Mouse (Mus musculus): ENCODE data around the gene Zc3h4. TPM values are rescaled to one million over a fixed set of nuclear protein-coding genes. Genes with fewer than 3 reads are reported as not detected.

Gene Zc3h4
- polyA plus RNA-seq, 1 experiment from 2014 or later: 7.0 TPM

DNA sequence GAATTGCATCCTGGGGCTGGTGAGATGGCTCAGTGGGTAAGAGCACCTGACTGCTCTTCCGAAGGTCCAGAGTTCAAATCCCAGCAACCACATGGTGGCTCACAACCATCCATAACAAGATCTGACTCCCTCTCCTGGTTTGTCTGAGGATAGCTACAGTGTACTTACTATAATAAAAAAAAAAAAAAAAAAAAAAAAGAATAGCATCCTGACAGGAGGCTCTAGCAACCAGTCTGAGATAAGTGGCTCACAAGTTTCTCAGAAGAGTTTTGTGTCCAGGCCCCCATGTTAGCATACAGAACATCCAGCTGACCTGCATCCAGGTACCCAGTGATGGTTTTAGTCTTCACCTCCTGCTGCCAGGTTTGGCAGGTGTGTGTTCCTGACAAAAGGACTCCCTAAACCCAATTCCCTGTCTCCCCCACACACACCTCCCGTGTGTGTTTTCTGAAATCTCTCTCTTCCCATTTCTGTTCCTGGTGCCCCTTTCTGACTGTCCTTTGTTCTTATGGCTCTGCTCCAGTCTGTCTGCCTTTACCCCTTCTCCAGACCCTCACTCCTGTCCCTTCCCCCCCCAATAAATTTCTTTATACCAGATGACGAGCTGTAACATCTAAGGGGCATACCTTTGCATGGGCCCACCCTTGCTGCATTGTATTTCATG is 2.2 kb upstream of the Zc3h4 start:
- WGBS (ENCODE audit: insufficient replicate concordance): 40% methylated on average over 3 of the region's 3 CpGs
- H3K4me1 ChIP-seq (ENCODE audit: control insufficient read depth, low read depth, low read length): peaks cover 14% of the 10 kb centered on the region
- H3K4me3 ChIP-seq (ENCODE audit: low read depth, low read length): peak overlapping the region; percentile 91
- no peaks in the 10 kb centered on the region for H3K27me3 ChIP-seq (ENCODE audit: control insufficient read depth, insufficient read depth, low read depth, low read length)
- peak overlapping the region; percentile 100 for H3K9ac ChIP-seq (ENCODE audit: low read depth, low read length)
- no peak for ATAC-seq (ENCODE audit: low read depth)
- peak overlapping the region; percentile 100 for H3K27ac ChIP-seq (ENCODE audit: low read length)
- no peaks in the 10 kb centered on the region for H3K36me3 ChIP-seq (ENCODE audit: control insufficient read depth, insufficient read depth)
- H3K4me2 ChIP-seq (ENCODE audit: low read depth, low read length): peak overlapping the region; percentile 84
- H3K9me3 ChIP-seq (replicated peaks; ENCODE audit: control insufficient read depth, low read length): no peaks in the 10 kb centered on the region

DNA sequence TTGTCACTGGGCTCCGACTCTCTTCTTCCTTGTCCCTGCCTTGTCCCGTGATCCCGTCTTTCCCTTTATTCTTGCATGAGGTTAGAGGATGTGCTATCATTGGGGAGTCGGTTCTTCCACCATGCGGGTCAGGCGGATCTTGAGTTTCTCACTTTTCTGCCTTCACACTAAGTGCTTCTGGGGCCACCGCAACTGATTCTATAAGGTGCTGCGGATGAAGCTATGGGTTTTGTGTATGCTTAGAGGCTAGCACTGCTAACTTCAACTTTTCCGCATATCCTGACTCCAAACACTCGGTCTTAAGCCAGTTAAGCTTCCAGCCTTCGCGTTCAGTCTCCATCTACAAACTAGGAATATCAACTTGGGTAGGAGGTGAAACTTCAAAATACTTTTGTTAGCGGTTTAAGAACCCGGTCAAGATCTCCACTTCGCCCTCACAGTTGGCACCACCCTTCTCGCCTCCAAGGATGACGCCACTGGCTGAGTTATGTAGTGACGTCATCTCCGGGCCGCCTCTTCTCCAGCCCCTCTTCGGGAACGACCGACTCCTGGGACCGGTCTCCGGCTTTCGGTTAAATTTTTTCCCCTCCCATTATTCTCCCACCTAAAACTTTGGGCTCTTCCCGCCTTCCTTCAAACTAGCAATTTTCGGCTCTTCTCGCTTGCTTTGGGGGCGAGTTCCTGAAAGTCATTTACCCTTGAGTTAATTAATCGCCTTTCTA is 1.5 kb upstream of the Zc3h4 start:
- peak overlapping the region; percentile 100 for H3K27ac ChIP-seq (ENCODE audit: low read length)
- H3K36me3 ChIP-seq (ENCODE audit: control insufficient read depth, insufficient read depth): no peaks in the 10 kb centered on the region
- H3K9me3 ChIP-seq (replicated peaks; ENCODE audit: control insufficient read depth, low read length): no peaks in the 10 kb centered on the region
- ATAC-seq (ENCODE audit: low read depth): peak; percentile 69
- H3K4me1 ChIP-seq (ENCODE audit: control insufficient read depth, low read depth, low read length): peaks cover 18% of the 10 kb centered on the region
- peak overlapping the region; percentile 84 for H3K4me2 ChIP-seq (ENCODE audit: low read depth, low read length)
- peak overlapping the region; percentile 100 for H3K9ac ChIP-seq (ENCODE audit: low read depth, low read length)
- H3K4me3 ChIP-seq (ENCODE audit: low read depth, low read length): peak overlapping the region; percentile 91
- WGBS (ENCODE audit: insufficient replicate concordance): 1% methylated on average over 31 of the region's 31 CpGs
- no peaks in the 10 kb centered on the region for H3K27me3 ChIP-seq (ENCODE audit: control insufficient read depth, insufficient read depth, low read depth, low read length)

DNA sequence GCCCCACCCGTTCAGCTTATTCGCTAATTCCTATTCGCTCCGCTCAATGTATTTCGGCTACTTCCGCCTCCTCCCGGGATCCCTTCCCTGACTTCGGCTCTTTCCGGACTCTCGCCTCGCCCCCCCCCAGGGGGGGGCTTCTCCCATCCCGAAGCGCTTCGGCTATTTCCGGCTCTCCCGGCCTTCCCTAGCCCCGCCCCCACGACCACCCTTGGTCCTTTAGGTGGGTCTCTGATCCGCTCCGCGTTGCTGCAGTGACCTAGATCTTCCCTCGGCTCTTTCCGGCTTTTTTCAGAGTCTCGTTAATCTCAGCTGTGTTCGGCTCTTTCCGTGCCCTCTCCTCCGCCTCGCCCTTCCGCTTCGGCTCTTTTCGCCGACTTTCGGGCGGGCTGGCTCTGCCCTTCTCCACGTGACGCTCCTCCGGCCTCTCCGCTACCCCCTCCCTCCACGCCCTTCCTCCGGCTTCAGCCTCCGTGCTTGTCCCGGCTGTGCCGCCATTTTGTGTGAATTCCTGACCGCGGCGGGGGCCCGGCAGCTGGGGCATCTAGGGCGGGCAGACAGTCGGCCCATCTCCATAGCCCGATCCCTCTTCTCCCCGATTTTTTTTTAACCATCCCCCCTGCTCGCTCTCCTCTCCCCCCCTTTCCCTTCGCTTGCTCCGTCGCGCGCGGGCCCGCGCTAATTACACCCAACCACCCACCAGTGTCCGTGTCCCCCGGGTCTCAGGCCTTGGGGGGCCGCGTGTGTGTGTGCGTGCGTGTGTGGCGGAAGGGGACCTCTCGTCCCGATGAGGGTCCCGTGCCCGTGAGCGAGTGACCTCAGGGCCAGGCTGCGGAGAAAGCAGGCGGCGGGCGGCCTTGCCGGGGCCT is 656 bp upstream of the Zc3h4 start:
- Histone ChIP-seq H3K4me3 (ENCODE audit: low read depth, low read length) (peak overlapping the region; percentile 91), H3K9ac (ENCODE audit: low read depth, low read length) (peak overlapping the region; percentile 100), H3K4me2 (ENCODE audit: low read depth, low read length) (peak overlapping the region; percentile 84), H3K27ac (ENCODE audit: low read length) (peak overlapping the region; percentile 100), H3K4me1 (ENCODE audit: control insufficient read depth, low read depth, low read length) (peaks cover 26% of the 10 kb centered on the region), H3K27me3 (ENCODE audit: control insufficient read depth, insufficient read depth, low read depth, low read length) (no peaks in the 10 kb centered on the region), H3K9me3 (replicated peaks; ENCODE audit: control insufficient read depth, low read length) (no peaks in the 10 kb centered on the region), H3K36me3 (ENCODE audit: control insufficient read depth, insufficient read depth) (no peaks in the 10 kb centered on the region)
- peak; percentile 80 for ATAC-seq (ENCODE audit: low read depth)
- WGBS (ENCODE audit: insufficient replicate concordance): under 1% methylated on average over 77 of the region's 77 CpGs

DNA sequence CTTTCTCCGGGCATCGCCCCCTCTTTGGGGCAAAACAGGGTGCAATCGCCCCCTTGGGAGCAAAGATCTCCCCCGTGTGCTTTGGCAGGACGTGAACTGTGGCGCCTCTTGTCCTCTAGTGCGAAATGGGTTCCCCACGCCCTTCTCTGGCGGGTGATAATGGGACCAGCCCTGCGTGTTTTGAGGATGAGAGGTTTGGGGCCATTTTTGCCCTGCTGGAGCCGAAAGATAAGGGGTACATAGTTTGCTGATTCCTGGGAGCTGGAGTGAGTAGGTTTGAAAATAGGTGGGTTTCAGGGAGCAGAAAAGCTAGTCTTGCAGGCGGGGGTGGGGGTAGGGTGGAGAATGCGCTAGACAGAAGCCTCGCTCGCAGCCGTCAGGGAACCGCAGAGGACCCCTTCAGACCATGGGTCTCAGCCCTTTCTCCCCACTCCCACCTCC is 1.3 kb downstream of the Zc3h4 start:
- WGBS (ENCODE audit: insufficient replicate concordance): under 1% methylated on average over 17 of the region's 17 CpGs
- peaks cover 45% of the 10 kb centered on the region for H3K4me1 ChIP-seq (ENCODE audit: control insufficient read depth, low read depth, low read length)
- peak overlapping the region; percentile 100 for H3K9ac ChIP-seq (ENCODE audit: low read depth, low read length)
- H3K27me3 ChIP-seq (ENCODE audit: control insufficient read depth, insufficient read depth, low read depth, low read length): no peaks in the 10 kb centered on the region
- peak overlapping the region; percentile 70 for H3K4me2 ChIP-seq (ENCODE audit: low read depth, low read length)
- ATAC-seq (ENCODE audit: low read depth): peak; percentile 9
- no peaks in the 10 kb centered on the region for H3K9me3 ChIP-seq (replicated peaks; ENCODE audit: control insufficient read depth, low read length)
- H3K36me3 ChIP-seq (ENCODE audit: control insufficient read depth, insufficient read depth): no peaks in the 10 kb centered on the region
- H3K27ac ChIP-seq (ENCODE audit: low read length): peak overlapping the region; percentile 100
- H3K4me3 ChIP-seq (ENCODE audit: low read depth, low read length): peak overlapping the region; percentile 91

DNA sequence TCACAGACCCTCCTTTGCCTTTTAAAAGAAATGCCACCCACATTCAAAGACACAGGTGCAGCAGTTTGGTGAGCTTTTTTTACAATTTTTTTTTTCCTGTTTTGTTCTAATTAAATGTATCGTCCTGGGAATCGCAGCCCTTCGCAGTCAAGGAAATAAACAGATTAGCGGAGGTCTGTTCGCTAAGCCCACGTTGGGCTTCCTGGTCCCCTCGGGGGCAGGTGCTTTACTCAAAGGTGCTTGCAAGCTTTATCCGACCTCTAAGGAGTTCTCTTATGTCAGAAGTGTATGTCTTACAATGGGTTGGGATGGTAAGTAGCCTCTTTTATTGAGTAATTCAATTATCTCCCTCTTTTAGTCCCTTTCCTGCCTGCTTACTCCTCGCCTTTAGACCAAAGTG is 1.7 kb downstream of the Zc3h4 start:
- ATAC-seq (ENCODE audit: low read depth): no peak
- Histone ChIP-seq H3K4me3 (ENCODE audit: low read depth, low read length) (peak overlapping the region; percentile 91), H3K27ac (ENCODE audit: low read length) (peak overlapping the region; percentile 100), H3K9ac (ENCODE audit: low read depth, low read length) (peak overlapping the region; percentile 100), H3K27me3 (ENCODE audit: control insufficient read depth, insufficient read depth, low read depth, low read length) (no peaks in the 10 kb centered on the region), H3K9me3 (replicated peaks; ENCODE audit: control insufficient read depth, low read length) (no peaks in the 10 kb centered on the region), H3K36me3 (ENCODE audit: control insufficient read depth, insufficient read depth) (no peaks in the 10 kb centered on the region), H3K4me2 (ENCODE audit: low read depth, low read length) (peak overlapping the region; percentile 70), H3K4me1 (ENCODE audit: control insufficient read depth, low read depth, low read length) (peaks cover 49% of the 10 kb centered on the region)
- 2% methylated on average over 9 of the region's 9 CpGs for WGBS (ENCODE audit: insufficient replicate concordance)

DNA sequence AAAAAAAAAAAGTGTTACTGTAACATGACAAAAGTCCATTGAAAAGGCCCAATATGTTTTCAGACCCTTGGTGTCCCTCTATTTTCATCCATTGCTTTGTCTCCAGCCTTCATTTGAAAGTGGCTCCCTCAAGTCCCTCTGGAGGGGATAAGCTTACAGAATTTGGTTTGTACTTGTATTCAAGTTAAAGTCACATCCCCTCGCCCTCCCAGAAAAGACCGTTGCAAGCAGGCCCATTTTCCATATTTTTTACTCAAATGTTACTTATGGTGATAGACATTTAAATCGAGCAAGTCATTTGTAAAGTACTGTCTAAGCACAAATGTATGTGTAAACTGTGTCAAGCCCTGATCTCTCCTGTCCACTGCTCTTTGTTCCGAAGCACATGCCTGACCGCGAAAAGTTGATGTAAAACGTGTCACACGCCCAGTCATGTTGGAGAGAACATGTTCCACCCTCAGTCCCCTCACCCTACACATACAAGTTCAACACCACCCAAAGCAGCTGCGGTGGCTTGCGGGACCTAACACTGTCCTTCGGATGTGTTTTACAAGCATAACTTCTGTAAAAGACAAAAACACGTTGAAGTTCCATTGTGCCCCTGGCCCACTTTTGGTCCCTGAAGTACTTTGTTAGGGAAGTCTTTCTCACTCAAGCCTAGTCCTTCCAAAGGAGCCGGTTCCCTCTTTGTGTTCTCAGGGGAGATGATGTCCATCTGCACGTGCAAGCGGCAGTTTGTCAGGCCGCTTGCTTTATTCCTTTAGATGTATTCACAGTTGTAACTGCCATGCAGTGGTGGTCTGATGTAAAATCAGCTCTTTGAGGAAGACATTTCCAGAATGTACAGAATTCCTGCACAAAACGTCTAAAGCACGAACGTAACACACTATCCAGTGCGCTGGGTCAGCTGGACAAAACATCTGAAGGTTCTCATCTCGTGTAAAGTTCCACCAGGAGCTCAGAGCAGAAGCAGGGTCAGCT is 2.5 kb downstream of the Zc3h4 start:
- H3K4me3 ChIP-seq (ENCODE audit: low read depth, low read length): peak overlapping the region; percentile 91
- WGBS (ENCODE audit: insufficient replicate concordance): 14% methylated on average over 21 of the region's 21 CpGs

DNA sequence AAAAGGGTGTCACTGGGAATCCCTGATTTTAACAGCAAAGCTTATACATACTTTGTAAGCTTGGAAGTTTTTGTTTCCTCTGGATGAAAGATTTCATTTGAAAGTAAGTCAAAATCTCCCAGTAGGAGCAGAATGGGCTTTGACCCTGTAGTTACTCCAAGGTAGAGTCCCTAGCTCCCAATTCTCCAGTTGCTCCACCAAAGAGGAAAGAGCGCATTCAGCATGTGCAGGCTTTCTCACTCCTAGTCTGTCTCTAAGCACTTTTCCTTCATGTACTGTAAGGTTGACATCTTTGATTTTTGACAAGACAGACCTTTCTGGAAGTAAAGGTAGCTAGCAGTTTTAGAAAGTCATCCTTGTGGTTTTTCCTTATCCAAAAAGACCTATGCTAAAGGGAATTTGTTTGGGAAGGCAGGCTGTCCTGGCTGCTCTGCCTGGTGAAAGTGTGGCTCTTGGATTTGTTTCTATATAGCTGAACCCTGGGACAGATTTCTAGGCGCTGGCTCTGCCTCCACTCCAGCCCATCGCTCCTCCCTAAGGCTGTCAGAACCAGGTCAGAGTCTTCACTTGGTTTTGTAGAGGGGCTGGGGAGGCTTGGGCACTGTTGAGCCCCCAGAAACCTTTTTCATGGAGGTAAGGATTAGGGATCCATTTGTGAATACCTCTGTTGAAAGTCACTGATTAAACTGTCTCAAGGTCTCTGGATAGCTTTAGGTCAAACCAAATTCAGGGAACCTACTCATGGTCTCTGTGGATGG is 3.8 kb downstream of the Zc3h4 start:
- no peak for ATAC-seq (ENCODE audit: low read depth)
- H3K9ac ChIP-seq (ENCODE audit: low read depth, low read length): peak overlapping the region; percentile 79
- WGBS (ENCODE audit: insufficient replicate concordance): 54% methylated on average over 3 of the region's 3 CpGs
- H3K4me3 ChIP-seq (ENCODE audit: low read depth, low read length): peak overlapping the region; percentile 56
- peak overlapping the region; percentile 100 for H3K27ac ChIP-seq (ENCODE audit: low read length)
- H3K9me3 ChIP-seq (replicated peaks; ENCODE audit: control insufficient read depth, low read length): no peaks in the 10 kb centered on the region
- H3K36me3 ChIP-seq (ENCODE audit: control insufficient read depth, insufficient read depth): peaks cover 2% of the 10 kb centered on the region; the same call in 1 of the 2 replicates
- H3K4me2 ChIP-seq (ENCODE audit: low read depth, low read length): peak overlapping the region; percentile 79
- H3K27me3 ChIP-seq (ENCODE audit: control insufficient read depth, insufficient read depth, low read depth, low read length): no peaks in the 10 kb centered on the region
- peaks cover 47% of the 10 kb centered on the region for H3K4me1 ChIP-seq (ENCODE audit: control insufficient read depth, low read depth, low read length)

More for the DNA sequence above, 2.5 kb downstream of the Zc3h4 start:
- H3K4me2 ChIP-seq (ENCODE audit: low read depth, low read length): peak overlapping the region; percentile 70
- no peak for ATAC-seq (ENCODE audit: low read depth)
- no peaks in the 10 kb centered on the region; the same call in 1 of the 2 replicates for H3K36me3 ChIP-seq (ENCODE audit: control insufficient read depth, insufficient read depth)
- H3K9ac ChIP-seq (ENCODE audit: low read depth, low read length): peak overlapping the region; percentile 100
- H3K4me1 ChIP-seq (ENCODE audit: control insufficient read depth, low read depth, low read length): peaks cover 56% of the 10 kb centered on the region
- no peaks in the 10 kb centered on the region for H3K27me3 ChIP-seq (ENCODE audit: control insufficient read depth, insufficient read depth, low read depth, low read length)
- peak overlapping the region; percentile 100 for H3K27ac ChIP-seq (ENCODE audit: low read length)
- H3K9me3 ChIP-seq (replicated peaks; ENCODE audit: control insufficient read depth, low read length): no peaks in the 10 kb centered on the region
